Mouse (Mus musculus) liver, embryonic 11.5 days (tissue): ENCODE results near the gene Cbx7. TPM values are rescaled to one million over a fixed set of nuclear protein-coding genes. Genes with fewer than 3 reads are reported as not detected.

Source experiments
- ATAC-seq: fragments of 200-750 bp; cut with Nextera tagmentation; replicated peaks from 2 replicates; pipeline ENCODE4 v1.8.0; 2017; ENCODE audit warnings: moderate number of reproducible peaks, mild to moderate bottlenecking, moderate TSS enrichment, moderate library complexity; ENCODE audit not compliant: low FRiP score
- DNase-seq: peaks from one replicate; pipeline ENCODE4 v3.0.0-alpha.2; 2017; ENCODE audit warnings: low spot score
- H3K27ac ChIP-seq: fragments of 300-500 bp; sonication (generic); 2 replicates; pipeline ENCODE4 v1.5.1; 2014; ENCODE audit warnings: mild to moderate bottlenecking, low read depth, low read length, control low read depth
- H3K27me3 ChIP-seq: fragments of 300-500 bp; sonication (generic); replicated peaks from 2 replicates; pipeline ENCODE4 v1.6.1; 2014; ENCODE audit warnings: low read length, mixed read lengths; ENCODE audit not compliant: control insufficient read depth, insufficient read depth
- H3K36me3 ChIP-seq: fragments of 300-500 bp; sonication (generic); 2 replicates; pipeline ENCODE4 v1.6.1; 2014; ENCODE audit warnings: mild to moderate bottlenecking, low read length, moderate library complexity, mixed read lengths; ENCODE audit not compliant: control insufficient read depth, insufficient read depth
- H3K4me1 ChIP-seq: fragments of 300-500 bp; sonication (generic); replicated peaks from 2 replicates; pipeline ENCODE4 v1.6.1; 2014; ENCODE audit warnings: low read length, mixed read lengths; ENCODE audit not compliant: control insufficient read depth, insufficient read depth
- H3K4me2 ChIP-seq: fragments of 300-500 bp; sonication (generic); 2 replicates; pipeline ENCODE4 v1.6.1; 2014; ENCODE audit warnings: mild to moderate bottlenecking, control low read depth, moderate library complexity
- H3K4me3 ChIP-seq: fragments of 300-500 bp; sonication (generic); 2 replicates; pipeline ENCODE4 v1.5.1; 2014; ENCODE audit warnings: low read depth, low read length, control low read depth
- H3K9ac ChIP-seq: fragments of 300-500 bp; sonication (generic); 2 replicates; pipeline ENCODE4 v1.6.1; 2014; ENCODE audit warnings: low read depth, low read length, control low read depth
- H3K9me3 ChIP-seq: fragments of 300-500 bp; sonication (generic); 2 replicates; pipeline ENCODE4 v1.6.1; 2016; ENCODE audit warnings: low read length, inconsistent platforms, mixed read lengths; ENCODE audit not compliant: control insufficient read depth
- WGBS: fragments of 180-500 bp; shearing (Covaris S2); extraction: QIAGEN DNeasy Blood & Tissue Kit; methylation state at CpG from one replicate; pipeline ENCODE4 v1.1.7; 2014; 5-methylcytosine and 5-hydroxymethylcytosine counted together
- polyA plus RNA-seq: library from polyadenylated mRNA; unstranded; fragments of >200 nt; fragmentation: Nextera tagmentation; extraction: Ambion mirVana; gene quantifications from 2 replicates; pipeline ENCODE4 v1.2.1, GENCODE M21; 2014

Cbx7 gene
- polyA plus RNA-seq, 1 experiment from 2014 or later = 2.5 TPM

DNA sequence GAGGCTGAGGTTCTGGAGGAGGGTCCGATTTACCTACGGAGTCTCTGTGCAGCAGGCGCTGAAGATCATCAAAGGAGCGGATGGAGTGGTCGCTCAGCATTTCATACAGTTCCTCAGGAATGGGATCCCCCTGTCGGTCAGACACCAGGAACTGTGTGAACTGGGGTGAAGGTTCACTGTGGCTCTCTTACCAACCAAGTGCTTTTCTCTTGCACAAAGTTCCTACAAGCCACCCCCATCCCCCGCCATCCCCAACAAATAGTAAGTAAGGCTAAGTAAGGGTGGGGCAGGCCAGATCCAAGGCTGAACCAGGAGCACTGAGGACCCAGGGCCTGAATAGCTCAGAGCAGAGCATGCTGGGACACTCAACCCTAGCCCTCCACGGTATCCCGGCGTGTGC is 34.5 kb upstream of the Cbx7 start:
- Histone ChIP-seq H3K4me3 (no peak overlapping the region), H3K9ac (no peak overlapping the region), H3K9me3 (no peaks in the 10 kb centered on the region), H3K36me3 (no peaks in the 10 kb centered on the region), H3K27ac (peak overlapping the region; percentile 38; the same call in 1 of the 2 replicates), H3K4me1 (peaks cover 28% of the 10 kb centered on the region), H3K4me2 (peak overlapping the region; percentile 44), H3K27me3 (peaks cover 4% of the 10 kb centered on the region; the same call in 1 of the 2 replicates)
- ATAC-seq = no peak
- WGBS = 60% methylated on average over 10 of the region's 10 CpGs
- no peak for DNase-seq

DNA sequence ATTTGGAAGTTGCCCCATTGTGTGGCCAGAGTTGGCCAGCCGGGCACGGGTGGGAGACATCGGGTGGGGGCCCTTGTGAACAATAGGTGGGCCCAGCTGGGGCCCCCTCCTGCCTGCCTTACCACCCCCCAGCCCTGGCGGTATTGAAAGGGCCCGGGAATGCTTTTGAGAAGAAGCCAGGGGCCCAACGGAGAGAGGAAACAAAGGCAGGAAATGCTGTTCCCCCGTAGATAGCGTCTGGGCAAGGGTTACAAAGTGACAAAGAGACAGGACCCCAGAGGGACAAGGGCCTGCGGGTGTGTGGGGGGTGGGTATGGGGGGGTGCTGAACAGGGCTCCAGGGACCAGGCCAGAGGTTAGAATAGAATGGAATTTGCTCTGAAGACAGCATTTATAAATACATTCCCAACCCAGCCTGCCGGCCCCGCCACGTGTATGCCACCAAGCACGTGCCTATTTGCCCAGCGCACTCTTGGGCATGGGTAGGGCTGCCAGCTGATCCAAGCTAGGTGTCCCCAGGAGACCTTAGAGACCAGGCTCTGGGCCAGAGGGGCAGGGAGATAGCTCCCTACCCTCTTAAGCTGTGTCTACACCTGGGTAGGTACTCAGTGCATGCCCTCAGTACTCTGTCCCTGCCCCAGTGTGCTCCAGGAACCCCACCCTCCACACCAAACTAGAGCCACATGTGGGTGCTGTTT is 33.9 kb upstream of the Cbx7 start:
- Histone ChIP-seq H3K36me3 (no peaks in the 10 kb centered on the region), H3K27ac (peak overlapping the region; percentile 39; the same call in 1 of the 2 replicates), H3K9ac (peak overlapping the region; percentile 41; the same call in 1 of the 2 replicates), H3K4me2 (peak overlapping the region; percentile 44), H3K4me1 (peaks cover 28% of the 10 kb centered on the region), H3K27me3 (0 out of 2 replicates have a peak, but pooled peaks cover 3% of the 10 kb centered on the region), H3K9me3 (no peaks in the 10 kb centered on the region), H3K4me3 (no peak overlapping the region)
- DNase-seq (no peak), ATAC-seq (no peak)
- WGBS = 25% methylated on average over 14 of the region's 14 CpGs

DNA sequence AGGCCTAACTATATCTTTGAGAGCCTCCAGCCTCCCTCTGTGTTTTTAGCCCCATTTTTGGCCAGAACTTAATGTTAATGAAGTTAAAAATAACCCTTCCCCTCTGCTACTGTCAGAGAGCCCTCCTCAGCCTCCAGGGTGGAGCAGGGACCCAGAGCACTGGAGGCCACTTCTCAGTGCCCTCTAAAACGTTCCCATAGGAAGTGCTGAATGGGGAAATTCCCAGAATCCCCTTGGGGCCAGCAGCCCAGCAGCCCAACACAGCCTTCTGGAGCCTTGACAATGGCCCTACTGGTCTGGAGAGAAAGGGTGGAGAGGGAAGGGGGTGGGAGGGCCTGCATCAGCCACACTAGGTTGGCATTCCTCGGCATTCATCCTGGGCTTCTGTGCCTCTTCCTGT is 32.7 kb upstream of the Cbx7 start:
- ATAC-seq (no peak), DNase-seq (no peak)
- no peaks in the 10 kb centered on the region for H3K9me3 ChIP-seq
- H3K9ac ChIP-seq = no peak overlapping the region
- 0 out of 2 replicates have a peak, but pooled peaks cover 3% of the 10 kb centered on the region for H3K27me3 ChIP-seq
- no peaks in the 10 kb centered on the region for H3K36me3 ChIP-seq
- H3K4me2 ChIP-seq = no peak overlapping the region
- H3K27ac ChIP-seq = no peak overlapping the region
- WGBS = 34% methylated on average over 2 of the region's 2 CpGs
- no peak overlapping the region for H3K4me3 ChIP-seq
- peaks cover 25% of the 10 kb centered on the region for H3K4me1 ChIP-seq

DNA sequence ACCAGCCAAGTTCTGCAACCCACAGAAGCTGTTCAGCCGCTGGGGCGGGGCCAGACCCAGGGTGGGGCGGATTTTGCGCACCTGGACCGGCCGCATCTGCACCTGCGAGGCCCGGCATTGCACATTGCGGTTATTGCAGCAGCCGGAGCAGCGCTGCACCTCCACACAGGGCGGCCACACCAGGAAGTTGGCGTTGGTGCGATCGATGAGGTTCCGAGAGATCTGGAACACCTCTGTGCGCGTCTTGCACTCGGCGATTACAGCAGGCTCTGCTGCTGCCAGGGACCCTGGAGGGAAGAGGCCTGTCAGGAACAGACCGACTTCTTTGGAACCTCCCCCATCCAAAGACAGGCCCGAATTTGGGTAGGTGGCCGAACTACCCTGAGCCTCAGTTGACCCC is 30.7 kb upstream of the Cbx7 start:
- Histone ChIP-seq H3K27me3 (no peaks in the 10 kb centered on the region), H3K27ac (no peak overlapping the region), H3K36me3 (no peaks in the 10 kb centered on the region), H3K4me3 (no peak overlapping the region), H3K9ac (no peak overlapping the region), H3K4me2 (no peak overlapping the region), H3K9me3 (no peaks in the 10 kb centered on the region), H3K4me1 (peaks cover 25% of the 10 kb centered on the region)
- no peak for ATAC-seq
- DNase-seq = no peak
- WGBS = 93% methylated on average over 23 of the region's 23 CpGs

DNA sequence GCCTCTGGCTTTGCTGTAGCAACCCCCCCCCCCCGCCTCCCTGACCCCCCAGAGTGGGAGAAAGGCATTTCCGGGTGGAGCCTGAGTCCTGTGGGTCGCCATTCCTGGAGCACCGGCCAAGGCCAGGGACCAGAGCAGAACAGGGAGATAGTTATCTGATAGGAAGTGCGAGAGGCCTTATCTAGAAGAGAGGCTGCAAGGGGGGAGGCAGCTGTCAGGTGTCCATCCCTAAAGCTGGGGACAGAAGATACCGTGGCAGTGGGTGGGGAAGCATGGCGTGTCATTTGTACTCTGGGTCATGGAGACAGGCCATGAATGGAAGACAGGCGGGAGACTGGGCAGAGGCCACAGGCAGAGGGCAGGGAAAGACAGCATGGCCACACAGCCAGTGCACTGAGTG is 29.8 kb upstream of the Cbx7 start:
- Histone ChIP-seq H3K4me3 (no peak overlapping the region), H3K4me1 (peaks cover 25% of the 10 kb centered on the region), H3K9ac (no peak overlapping the region), H3K27ac (no peak overlapping the region; the same call in 1 of the 2 replicates), H3K27me3 (no peaks in the 10 kb centered on the region), H3K36me3 (no peaks in the 10 kb centered on the region), H3K9me3 (no peaks in the 10 kb centered on the region), H3K4me2 (no peak overlapping the region)
- ATAC-seq (peak; percentile 41; the same call in 1 of the 2 replicates), DNase-seq (no peak)
- WGBS = 23% methylated on average over 8 of the region's 8 CpGs

DNA sequence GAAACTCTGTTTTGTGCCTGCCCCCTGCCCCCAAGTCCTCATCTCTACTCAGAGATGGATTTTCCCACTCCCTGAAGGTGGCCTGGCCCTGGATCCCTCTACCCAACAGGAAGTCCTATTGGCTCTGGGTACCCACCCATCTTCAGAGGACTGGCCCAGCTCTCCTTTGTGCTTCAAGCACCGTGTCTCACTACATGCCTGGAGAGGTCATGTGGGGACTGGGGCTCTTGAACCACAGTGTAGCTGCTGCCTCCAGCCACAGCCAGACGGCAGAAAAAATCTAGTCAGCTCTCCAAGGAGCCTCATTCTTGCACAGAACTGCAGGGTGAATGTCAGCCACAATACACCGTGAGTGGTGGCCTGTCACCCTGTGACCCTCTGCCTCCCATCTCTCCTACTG is 27.1 kb upstream of the Cbx7 start:
- no peak for ATAC-seq
- Histone ChIP-seq H3K36me3 (no peaks in the 10 kb centered on the region), H3K9ac (no peak overlapping the region), H3K4me3 (no peak overlapping the region), H3K4me1 (peaks cover 6% of the 10 kb centered on the region; the same call in 1 of the 2 replicates), H3K9me3 (no peaks in the 10 kb centered on the region), H3K4me2 (no peak overlapping the region), H3K27me3 (no peaks in the 10 kb centered on the region), H3K27ac (no peak overlapping the region)
- whole genome bisulfite sequencing = 82% methylated on average over 3 of the region's 3 CpGs
- DNase-seq = no peak

DNA sequence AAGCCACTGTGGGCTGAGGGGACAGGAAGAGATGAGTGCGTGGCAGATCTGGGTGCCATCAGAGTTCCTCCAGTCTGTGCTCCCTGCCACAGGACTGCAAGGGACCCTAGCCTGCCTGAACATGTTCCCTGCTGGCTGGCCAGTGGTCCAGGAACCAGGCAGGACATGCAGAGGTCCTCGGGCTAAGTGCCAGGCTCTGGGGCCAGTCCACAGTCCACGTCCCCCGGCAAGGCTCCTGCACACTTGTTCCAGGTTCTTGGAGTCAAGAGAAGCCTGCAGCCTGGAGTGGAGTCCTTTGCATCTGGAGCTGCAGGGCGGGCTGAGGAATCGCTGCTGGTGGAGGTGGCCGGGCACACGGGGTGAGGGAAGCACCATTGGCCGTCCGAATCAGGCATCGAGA is 25.9 kb upstream of the Cbx7 start:
- ATAC-seq (no peak), DNase-seq (no peak)
- no peak overlapping the region for H3K27ac ChIP-seq
- no peaks in the 10 kb centered on the region for H3K36me3 ChIP-seq
- WGBS = 88% methylated on average over 11 of the region's 11 CpGs
- no peaks in the 10 kb centered on the region for H3K27me3 ChIP-seq
- no peak overlapping the region for H3K9ac ChIP-seq
- H3K4me3 ChIP-seq = no peak overlapping the region
- peaks cover 6% of the 10 kb centered on the region; the same call in 1 of the 2 replicates for H3K4me1 ChIP-seq
- no peak overlapping the region for H3K4me2 ChIP-seq
- H3K9me3 ChIP-seq = no peaks in the 10 kb centered on the region

DNA sequence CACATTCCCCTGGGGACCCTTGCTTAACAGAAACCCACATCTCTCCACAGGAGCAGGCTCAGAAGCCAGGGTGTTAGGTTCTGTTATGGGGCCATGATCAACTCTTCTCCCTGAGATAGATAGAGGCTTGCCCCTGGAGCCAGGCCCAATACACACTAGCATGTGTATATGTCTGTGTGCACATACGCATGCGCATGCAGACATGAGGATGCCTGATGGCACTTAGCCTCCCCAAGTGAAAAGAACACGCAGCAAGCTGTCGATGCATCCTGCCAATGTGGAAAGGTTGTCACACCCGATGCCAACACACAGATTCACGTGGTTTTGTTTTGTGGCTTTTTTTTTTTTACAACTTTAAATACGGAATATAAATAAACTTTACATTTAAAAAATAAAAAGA is 24.6 kb upstream of the Cbx7 start:
- H3K4me3 ChIP-seq = no peak overlapping the region
- no peaks in the 10 kb centered on the region for H3K9me3 ChIP-seq
- H3K4me1 ChIP-seq = peaks cover under 1% of the 10 kb centered on the region; the same call in 1 of the 2 replicates
- ATAC-seq = no peak
- 87% methylated on average over 7 of the region's 7 CpGs for WGBS
- H3K9ac ChIP-seq = no peak overlapping the region
- no peak overlapping the region for H3K27ac ChIP-seq
- no peaks in the 10 kb centered on the region for H3K36me3 ChIP-seq
- no peak for DNase-seq
- H3K4me2 ChIP-seq = no peak overlapping the region
- no peaks in the 10 kb centered on the region for H3K27me3 ChIP-seq

DNA sequence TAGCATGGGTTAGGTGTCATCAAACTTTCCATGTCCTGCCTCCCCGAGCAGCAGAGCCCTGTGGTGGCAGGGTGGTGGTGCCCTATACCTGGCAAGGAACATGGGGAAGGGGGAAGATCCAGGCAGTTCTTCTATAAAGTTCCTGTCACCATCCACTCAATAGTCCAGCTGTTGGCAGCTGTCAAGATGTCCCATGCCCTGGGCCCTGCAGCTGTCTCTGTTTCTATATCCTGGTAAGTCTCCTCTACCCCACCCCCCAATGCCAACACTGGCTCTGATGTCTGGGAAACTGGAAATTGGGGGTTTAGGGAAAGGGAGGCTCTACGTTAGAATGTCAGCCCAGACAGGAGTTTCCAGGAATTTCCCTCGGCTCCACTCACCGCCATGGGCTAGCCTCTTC is 23.6 kb upstream of the Cbx7 start:
- no peak for DNase-seq
- no peak overlapping the region for H3K4me2 ChIP-seq
- H3K27ac ChIP-seq = no peak overlapping the region
- no peaks in the 10 kb centered on the region for H3K9me3 ChIP-seq
- ATAC-seq = no peak
- H3K4me1 ChIP-seq = no peaks in the 10 kb centered on the region
- no peak overlapping the region for H3K9ac ChIP-seq
- H3K27me3 ChIP-seq = no peaks in the 10 kb centered on the region
- H3K4me3 ChIP-seq = no peak overlapping the region
- no peaks in the 10 kb centered on the region for H3K36me3 ChIP-seq
- 82% methylated on average over 4 of the region's 4 CpGs for WGBS
